Mouse (Mus musculus): ENCODE measurements around the gene Papln. TPM values are rescaled to one million over a fixed set of nuclear protein-coding genes. Genes with fewer than 3 reads are reported as not detected.

Gene Papln
- polyA plus RNA-seq, 1 experiment from 2014 or later: 0.20 TPM

DNA sequence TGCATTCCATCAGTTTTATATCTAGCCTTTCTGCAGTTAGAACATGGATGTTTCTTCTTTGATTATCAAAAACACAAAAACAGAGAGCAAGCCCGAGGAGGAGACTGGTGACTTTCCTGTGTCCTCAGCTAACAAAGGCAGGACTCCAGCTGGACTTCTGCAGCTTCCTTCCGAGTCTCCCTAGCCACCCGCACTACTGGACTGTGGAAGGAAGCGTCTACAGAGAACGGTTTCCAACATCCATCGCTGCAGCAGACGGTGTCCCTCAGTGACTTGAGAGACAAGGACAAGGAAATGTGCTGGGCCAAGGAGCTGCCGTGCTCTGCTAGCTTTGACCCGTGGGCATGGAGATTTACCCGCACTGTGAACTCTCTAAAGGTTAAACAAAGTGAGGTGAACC is 29.4 kb upstream of the Papln start:
- no peaks in the 10 kb centered on the region for H3K27me3 ChIP-seq (ENCODE audit: control insufficient read depth, insufficient read depth, low read length)
- WGBS: 93% methylated on average over 10 of the region's 10 CpGs
- no peaks in the 10 kb centered on the region for H3K4me1 ChIP-seq (ENCODE audit: control insufficient read depth, insufficient read depth, low read length)
- no peak overlapping the region for H3K4me3 ChIP-seq (ENCODE audit: low read depth, low read length)
- no peak for ATAC-seq (ENCODE audit: low read depth)
- peaks cover 59% of the 10 kb centered on the region for H3K36me3 ChIP-seq (ENCODE audit: control insufficient read depth, insufficient read depth, low read length)
- H3K9me3 ChIP-seq (ENCODE audit: control insufficient read depth, low read length): no peaks in the 10 kb centered on the region
- no peak overlapping the region for H3K9ac ChIP-seq (replicated peaks; ENCODE audit: low read depth, low read length)
- no peak overlapping the region for H3K27ac ChIP-seq (ENCODE audit: low read depth, low read length)
- no peak overlapping the region for H3K4me2 ChIP-seq (ENCODE audit: low read depth, low read length)

- Histone ChIP-seq H3K4me2 (ENCODE audit: low read depth, low read length) (no peak overlapping the region), H3K4me1 (ENCODE audit: control insufficient read depth, insufficient read depth, low read length) (no peaks in the 10 kb centered on the region), H3K4me3 (ENCODE audit: low read depth, low read length) (no peak overlapping the region), H3K27ac (ENCODE audit: low read depth, low read length) (no peak overlapping the region), H3K9me3 (ENCODE audit: control insufficient read depth, low read length) (no peaks in the 10 kb centered on the region), H3K36me3 (ENCODE audit: control insufficient read depth, insufficient read depth, low read length) (peaks cover 39% of the 10 kb centered on the region), H3K27me3 (ENCODE audit: control insufficient read depth, insufficient read depth, low read length) (no peaks in the 10 kb centered on the region), H3K9ac (replicated peaks; ENCODE audit: low read depth, low read length) (no peak overlapping the region)
- WGBS: 75% methylated on average over 8 of the region's 8 CpGs
- ATAC-seq (ENCODE audit: low read depth): no peak
Observed at GRCm38 (mm10) chr12:83736236-83736635, 27.2 kb upstream of the Papln start.

DNA sequence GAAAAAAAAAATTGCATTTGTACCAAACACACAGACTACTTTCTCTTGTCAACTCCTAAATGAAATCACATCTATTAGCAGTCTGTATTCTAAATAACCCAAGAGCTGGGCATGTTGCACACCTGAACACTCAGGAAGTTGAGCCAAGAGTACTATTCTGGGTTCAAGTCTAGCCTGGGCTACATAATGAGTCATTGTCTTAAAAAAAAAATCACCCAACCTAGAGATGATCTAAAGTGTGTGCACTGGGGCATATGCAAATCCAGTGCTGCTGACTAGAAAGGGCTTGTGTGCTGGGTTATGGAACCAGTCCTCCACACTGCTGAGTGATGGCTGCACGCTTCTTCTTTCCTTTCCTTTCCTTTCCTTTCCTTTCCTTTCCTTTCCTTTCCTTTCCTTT is 24.8 kb upstream of the Papln start:
- H3K4me1 ChIP-seq (ENCODE audit: control insufficient read depth, insufficient read depth, low read length): no peaks in the 10 kb centered on the region
- no peak overlapping the region for H3K4me3 ChIP-seq (ENCODE audit: low read depth, low read length)
- ATAC-seq (ENCODE audit: low read depth): no peak
- WGBS: 96% methylated on average over 1 of the region's 1 CpGs
- no peak overlapping the region for H3K9ac ChIP-seq (replicated peaks; ENCODE audit: low read depth, low read length)
- H3K36me3 ChIP-seq (ENCODE audit: control insufficient read depth, insufficient read depth, low read length): peaks cover 24% of the 10 kb centered on the region
- H3K9me3 ChIP-seq (ENCODE audit: control insufficient read depth, low read length): no peaks in the 10 kb centered on the region
- H3K4me2 ChIP-seq (ENCODE audit: low read depth, low read length): no peak overlapping the region
- no peaks in the 10 kb centered on the region for H3K27me3 ChIP-seq (ENCODE audit: control insufficient read depth, insufficient read depth, low read length)
- no peak overlapping the region for H3K27ac ChIP-seq (ENCODE audit: low read depth, low read length)

DNA sequence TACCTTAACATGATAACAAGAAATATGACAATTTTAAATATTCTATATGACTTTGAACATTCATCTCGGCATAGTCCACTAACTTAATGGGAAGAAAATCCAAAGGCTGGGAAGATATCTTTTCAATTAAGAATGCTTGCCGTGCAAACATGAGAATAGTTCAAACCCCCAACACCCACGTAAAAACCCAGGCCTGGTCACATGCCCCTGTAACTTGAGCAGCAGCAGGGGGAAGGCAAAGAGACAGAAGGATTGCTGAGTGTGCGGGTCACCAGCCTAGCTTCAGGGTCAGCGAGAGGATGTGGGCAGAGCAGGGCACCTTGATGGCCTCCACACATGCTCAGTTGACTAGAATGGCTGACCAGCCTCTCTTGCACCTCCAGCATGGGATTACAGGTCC is 21.7 kb upstream of the Papln start:
- H3K4me1 ChIP-seq (ENCODE audit: control insufficient read depth, insufficient read depth, low read length): no peaks in the 10 kb centered on the region
- H3K9me3 ChIP-seq (ENCODE audit: control insufficient read depth, low read length): no peaks in the 10 kb centered on the region
- ATAC-seq (ENCODE audit: low read depth): no peak
- WGBS: 73% methylated on average over 5 of the region's 5 CpGs
- no peak overlapping the region for H3K27ac ChIP-seq (ENCODE audit: low read depth, low read length)
- no peak overlapping the region for H3K4me2 ChIP-seq (ENCODE audit: low read depth, low read length)
- no peak overlapping the region for H3K4me3 ChIP-seq (ENCODE audit: low read depth, low read length)
- H3K9ac ChIP-seq (replicated peaks; ENCODE audit: low read depth, low read length): no peak overlapping the region
- no peaks in the 10 kb centered on the region for H3K27me3 ChIP-seq (ENCODE audit: control insufficient read depth, insufficient read depth, low read length)
- 0 out of 2 replicates have a peak, but pooled peaks cover 4% of the 10 kb centered on the region for H3K36me3 ChIP-seq (ENCODE audit: control insufficient read depth, insufficient read depth, low read length)

DNA sequence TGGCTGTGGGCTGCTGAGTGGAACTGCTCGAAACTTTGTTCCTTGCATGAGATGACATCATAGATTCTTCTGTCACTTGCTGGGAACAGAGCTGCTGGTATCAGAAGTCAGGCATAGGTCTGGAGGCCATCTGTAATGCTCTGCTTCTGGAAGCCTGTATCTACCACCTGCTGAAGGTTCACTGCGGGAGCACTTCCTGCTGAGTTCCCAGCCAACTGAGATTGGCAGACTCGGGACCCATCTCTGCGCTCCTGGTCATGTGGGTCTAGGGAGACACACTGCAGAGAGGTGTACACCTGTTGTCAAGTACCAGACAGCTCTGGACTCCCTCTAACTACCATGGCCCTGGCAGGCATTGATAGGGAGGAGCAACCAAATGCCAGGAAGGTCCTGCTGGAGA is 20.6 kb upstream of the Papln start:
- Histone ChIP-seq H3K27me3 (ENCODE audit: control insufficient read depth, insufficient read depth, low read length) (no peaks in the 10 kb centered on the region), H3K9ac (replicated peaks; ENCODE audit: low read depth, low read length) (no peak overlapping the region), H3K4me2 (ENCODE audit: low read depth, low read length) (no peak overlapping the region), H3K27ac (ENCODE audit: low read depth, low read length) (no peak overlapping the region), H3K9me3 (ENCODE audit: control insufficient read depth, low read length) (no peaks in the 10 kb centered on the region), H3K4me1 (ENCODE audit: control insufficient read depth, insufficient read depth, low read length) (no peaks in the 10 kb centered on the region), H3K36me3 (ENCODE audit: control insufficient read depth, insufficient read depth, low read length) (no peaks in the 10 kb centered on the region), H3K4me3 (ENCODE audit: low read depth, low read length) (no peak overlapping the region)
- 84% methylated on average over 4 of the region's 4 CpGs for WGBS
- ATAC-seq (ENCODE audit: low read depth): no peak

GRCm38 (mm10) chr12:83743712-83744111 is 19.7 kb upstream of the Papln start:
- no peak overlapping the region for H3K27ac ChIP-seq (ENCODE audit: low read depth, low read length)
- no peaks in the 10 kb centered on the region for H3K9me3 ChIP-seq (ENCODE audit: control insufficient read depth, low read length)
- H3K36me3 ChIP-seq (ENCODE audit: control insufficient read depth, insufficient read depth, low read length): no peaks in the 10 kb centered on the region
- 75% methylated on average over 3 of the region's 3 CpGs for WGBS
- no peak for ATAC-seq (ENCODE audit: low read depth)
- no peak overlapping the region for H3K9ac ChIP-seq (replicated peaks; ENCODE audit: low read depth, low read length)
- H3K4me2 ChIP-seq (ENCODE audit: low read depth, low read length): no peak overlapping the region
- no peaks in the 10 kb centered on the region for H3K4me1 ChIP-seq (ENCODE audit: control insufficient read depth, insufficient read depth, low read length)
- H3K27me3 ChIP-seq (ENCODE audit: control insufficient read depth, insufficient read depth, low read length): no peaks in the 10 kb centered on the region
- H3K4me3 ChIP-seq (ENCODE audit: low read depth, low read length): no peak overlapping the region

DNA sequence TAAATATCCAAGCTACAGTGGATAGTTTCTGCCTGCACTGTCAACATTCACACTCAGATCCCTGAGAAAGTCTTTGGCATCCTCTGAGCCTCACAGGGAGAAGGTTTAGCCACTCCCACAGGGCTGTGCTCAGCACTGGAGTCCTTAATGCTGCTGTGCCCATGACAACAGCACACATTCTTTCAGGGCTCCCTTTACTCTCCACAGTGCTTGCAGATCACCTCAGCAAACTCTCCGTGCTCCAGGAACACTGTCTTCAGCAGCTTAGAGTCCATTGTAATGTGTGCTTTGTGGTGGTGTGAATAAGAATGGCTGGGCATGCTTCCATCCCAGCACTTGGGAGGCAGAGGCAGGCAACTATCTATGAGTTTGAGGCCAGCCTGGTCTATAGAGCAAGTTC is 14.2 kb upstream of the Papln start:
- ATAC-seq (ENCODE audit: low read depth): no peak
- Histone ChIP-seq H3K27me3 (ENCODE audit: control insufficient read depth, insufficient read depth, low read length) (no peaks in the 10 kb centered on the region), H3K4me3 (ENCODE audit: low read depth, low read length) (no peak overlapping the region), H3K9ac (replicated peaks; ENCODE audit: low read depth, low read length) (no peak overlapping the region), H3K4me2 (ENCODE audit: low read depth, low read length) (no peak overlapping the region), H3K4me1 (ENCODE audit: control insufficient read depth, insufficient read depth, low read length) (no peaks in the 10 kb centered on the region), H3K27ac (ENCODE audit: low read depth, low read length) (no peak overlapping the region), H3K36me3 (ENCODE audit: control insufficient read depth, insufficient read depth, low read length) (no peaks in the 10 kb centered on the region), H3K9me3 (ENCODE audit: control insufficient read depth, low read length) (no peaks in the 10 kb centered on the region)
- WGBS: 61% methylated on average over 1 of the region's 1 CpGs

GRCm38 (mm10) chr12:83752495-83752894 is 10.9 kb upstream of the Papln start:
- Histone ChIP-seq H3K4me3 (ENCODE audit: low read depth, low read length) (no peak overlapping the region), H3K4me1 (ENCODE audit: control insufficient read depth, insufficient read depth, low read length) (no peaks in the 10 kb centered on the region), H3K9ac (replicated peaks; ENCODE audit: low read depth, low read length) (no peak overlapping the region), H3K27ac (ENCODE audit: low read depth, low read length) (no peak overlapping the region), H3K9me3 (ENCODE audit: control insufficient read depth, low read length) (no peaks in the 10 kb centered on the region), H3K27me3 (ENCODE audit: control insufficient read depth, insufficient read depth, low read length) (no peaks in the 10 kb centered on the region), H3K4me2 (ENCODE audit: low read depth, low read length) (no peak overlapping the region), H3K36me3 (ENCODE audit: control insufficient read depth, insufficient read depth, low read length) (no peaks in the 10 kb centered on the region)
- ATAC-seq (ENCODE audit: low read depth): no peak
- 53% methylated on average over 2 of the region's 2 CpGs for WGBS

DNA sequence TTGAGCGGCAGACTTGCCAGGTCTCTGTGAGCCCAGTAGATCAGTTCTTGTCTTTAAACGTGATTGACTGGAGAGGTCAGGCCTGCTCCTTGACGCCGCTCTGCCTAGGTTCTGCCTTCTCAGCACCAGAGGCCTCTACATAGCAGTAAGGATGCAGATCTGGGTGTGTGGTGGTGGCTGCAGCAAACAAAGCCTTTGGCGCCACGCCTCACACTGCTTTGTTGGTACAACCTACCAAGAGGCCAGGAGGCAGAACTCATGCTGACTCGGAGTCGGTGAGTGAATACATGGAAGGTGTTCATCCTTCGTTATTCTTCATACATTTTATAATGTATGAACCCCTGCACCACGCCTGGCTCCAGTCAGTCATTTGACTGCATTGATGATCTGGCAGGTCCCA is 4.7 kb upstream of the Papln start:
- no peak for ATAC-seq (ENCODE audit: low read depth)
- H3K27me3 ChIP-seq (ENCODE audit: control insufficient read depth, insufficient read depth, low read length): no peaks in the 10 kb centered on the region
- no peak overlapping the region for H3K27ac ChIP-seq (ENCODE audit: low read depth, low read length)
- WGBS: 70% methylated on average over 10 of the region's 10 CpGs
- H3K9me3 ChIP-seq (ENCODE audit: control insufficient read depth, low read length): no peaks in the 10 kb centered on the region
- no peak overlapping the region for H3K4me2 ChIP-seq (ENCODE audit: low read depth, low read length)
- no peaks in the 10 kb centered on the region for H3K36me3 ChIP-seq (ENCODE audit: control insufficient read depth, insufficient read depth, low read length)
- H3K9ac ChIP-seq (replicated peaks; ENCODE audit: low read depth, low read length): no peak overlapping the region
- peaks cover 5% of the 10 kb centered on the region for H3K4me1 ChIP-seq (ENCODE audit: control insufficient read depth, insufficient read depth, low read length)
- H3K4me3 ChIP-seq (ENCODE audit: low read depth, low read length): no peak overlapping the region

DNA sequence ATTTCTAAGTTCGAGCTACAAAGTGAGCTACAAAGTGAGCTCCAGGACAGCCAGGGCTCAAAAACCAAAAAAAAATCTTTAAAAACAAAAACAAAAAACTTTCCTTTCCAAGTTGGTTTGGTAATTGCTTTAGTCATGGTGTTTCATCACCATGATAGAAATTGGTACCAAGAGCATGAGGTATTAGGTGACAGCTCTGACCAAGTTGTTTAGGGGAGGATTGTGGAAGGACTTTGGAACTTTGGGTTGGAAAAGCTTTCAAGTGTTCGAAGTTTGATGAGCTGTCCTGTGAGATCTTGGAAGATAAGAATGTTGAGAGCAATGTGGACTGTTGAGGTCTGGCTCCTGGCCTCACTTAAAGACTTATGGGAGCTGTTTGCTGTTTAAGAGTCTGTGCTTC is 3.2 kb upstream of the Papln start:
- Histone ChIP-seq H3K27me3 (ENCODE audit: control insufficient read depth, insufficient read depth, low read length) (no peaks in the 10 kb centered on the region), H3K36me3 (ENCODE audit: control insufficient read depth, insufficient read depth, low read length) (no peaks in the 10 kb centered on the region), H3K4me1 (ENCODE audit: control insufficient read depth, insufficient read depth, low read length) (peaks cover 5% of the 10 kb centered on the region), H3K9ac (replicated peaks; ENCODE audit: low read depth, low read length) (no peak overlapping the region), H3K27ac (ENCODE audit: low read depth, low read length) (no peak overlapping the region), H3K4me2 (ENCODE audit: low read depth, low read length) (no peak overlapping the region), H3K4me3 (ENCODE audit: low read depth, low read length) (no peak overlapping the region), H3K9me3 (ENCODE audit: control insufficient read depth, low read length) (no peaks in the 10 kb centered on the region)
- ATAC-seq (ENCODE audit: low read depth): no peak
- 94% methylated on average over 2 of the region's 2 CpGs for WGBS
